Mouse (Mus musculus) adipocyte (in vitro differentiated cells): ENCODE data around the gene Ddx10.
"Not testable (repeated sequence)": the region's sequence is repeated elsewhere in the genome, so short reads cannot be mapped to it uniquely, and the experiment has no call there.

Experiments used
- DNase-seq: peaks from one replicate; pipeline ENCODE4 v3.0.0-alpha.2; 2016; ENCODE audit warnings: low spot score

The Ddx10 gene

DNA sequence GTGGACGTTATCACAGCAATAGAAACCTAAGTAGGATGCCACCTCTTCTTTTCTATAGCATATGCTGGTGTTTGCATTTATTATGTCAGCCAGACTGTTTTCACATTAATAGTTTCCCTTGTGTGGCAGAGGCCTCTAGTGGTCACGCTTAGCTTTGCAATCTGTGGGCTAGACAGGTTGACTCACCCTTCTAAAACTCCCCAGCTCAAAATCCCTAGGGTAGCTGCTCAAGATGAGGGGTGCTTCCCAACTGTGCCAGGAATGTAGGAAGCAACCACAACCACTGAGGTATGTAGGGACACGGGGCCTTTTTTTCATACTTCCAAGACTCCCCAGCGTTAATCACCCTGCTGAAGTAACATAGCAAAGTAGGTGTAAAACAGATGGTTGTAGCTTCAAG, 103.6 kb downstream of the Ddx10 start:
- DNase-seq = peak; percentile 72

GRCm38 (mm10) chr9:53143508-53143907, 104.3 kb downstream of the Ddx10 start:
- no peak for DNase-seq

DNA sequence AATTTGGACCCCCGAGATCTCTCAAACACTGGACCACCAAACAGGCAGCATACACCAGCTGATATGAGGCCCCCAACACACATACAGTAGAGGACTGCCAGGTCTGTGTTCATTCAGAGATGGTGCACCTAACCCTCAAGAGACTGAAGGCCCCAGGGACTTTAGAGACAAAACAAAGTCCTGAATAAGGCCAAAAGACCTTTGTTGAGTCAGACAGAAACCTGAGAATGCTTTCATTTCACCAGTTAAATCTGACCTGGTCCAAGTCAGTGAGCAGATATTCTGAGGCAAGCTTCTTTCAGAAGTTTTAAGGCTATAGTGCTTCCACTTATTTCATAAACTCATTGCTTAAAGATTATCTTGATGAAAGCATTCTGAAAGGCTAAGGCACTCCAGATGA, 105.4 kb downstream of the Ddx10 start:
- DNase-seq = not testable (repeated sequence)

DNA sequence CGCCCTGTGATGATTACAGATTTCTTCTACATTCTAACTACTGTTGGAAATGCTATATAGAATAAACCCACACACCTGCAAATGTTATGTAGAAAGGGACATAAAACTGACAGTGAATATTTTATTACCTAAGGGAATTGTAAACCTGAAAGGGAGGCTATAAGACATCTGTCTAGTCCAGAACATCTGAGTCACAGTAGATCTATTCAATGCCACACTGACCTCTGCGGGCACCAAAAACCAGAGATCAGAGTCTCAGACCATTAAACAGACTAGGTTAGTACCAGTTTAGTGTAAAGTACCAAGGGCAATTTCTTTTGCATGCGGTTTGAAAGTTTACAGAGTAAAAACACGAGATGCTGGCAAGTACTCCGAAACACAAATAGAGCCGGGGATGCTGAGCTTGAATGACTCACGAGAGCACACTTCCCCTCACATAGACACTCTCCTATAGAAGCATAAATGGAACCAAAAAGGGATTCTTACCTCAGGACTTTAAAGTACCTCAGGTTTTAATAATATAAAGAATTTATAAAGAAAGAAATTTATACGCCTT, 107.2 kb downstream of the Ddx10 start:
- no peak for DNase-seq

DNA sequence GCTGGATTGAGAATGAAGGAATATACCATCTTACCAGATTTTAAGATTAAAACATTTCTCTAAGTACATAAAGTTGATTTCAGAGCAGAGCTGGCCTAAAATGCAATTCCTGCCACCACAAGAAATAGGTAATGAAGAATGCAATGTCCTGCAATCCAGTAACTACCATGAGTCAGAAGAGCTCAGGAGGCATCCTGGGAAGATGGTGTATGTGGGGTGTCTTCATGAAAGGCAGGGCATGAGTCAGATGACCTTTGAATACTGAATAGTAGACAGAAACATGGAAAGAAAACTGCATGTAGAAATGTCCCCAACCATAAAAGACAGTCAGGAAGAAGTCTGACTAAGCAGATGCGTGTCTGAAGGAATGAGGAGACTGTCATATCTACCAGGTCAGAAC, 115.0 kb downstream of the Ddx10 start:
- no peak for DNase-seq

GRCm38 (mm10) chr9:53130460-53130859, 117.4 kb downstream of the Ddx10 start:
- no peak for DNase-seq

DNA sequence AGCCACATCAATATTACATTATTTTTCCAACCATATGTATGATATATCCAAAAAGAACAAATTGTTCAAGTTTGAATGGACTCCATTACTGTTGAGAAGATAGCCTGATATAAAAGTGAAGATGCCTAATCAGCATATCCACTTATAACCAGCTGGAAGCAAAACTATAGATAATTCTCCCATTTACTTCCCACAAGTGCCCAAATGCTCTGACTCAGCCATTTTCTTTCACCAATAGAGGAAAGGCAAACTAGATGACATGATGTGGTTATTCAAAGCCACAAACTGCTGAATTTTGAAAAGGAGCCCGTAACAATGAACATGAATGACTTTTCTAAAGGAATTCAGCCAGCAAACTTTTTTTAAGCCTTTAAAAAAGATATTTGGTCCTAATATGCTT, 146.8 kb downstream of the Ddx10 start:
- DNase-seq = peak; percentile 24

- peak; percentile 40 for DNase-seq
Measured at GRCm38 (mm10) chr9:53095319-53096165, 152.3 kb downstream of the Ddx10 start.

DNA sequence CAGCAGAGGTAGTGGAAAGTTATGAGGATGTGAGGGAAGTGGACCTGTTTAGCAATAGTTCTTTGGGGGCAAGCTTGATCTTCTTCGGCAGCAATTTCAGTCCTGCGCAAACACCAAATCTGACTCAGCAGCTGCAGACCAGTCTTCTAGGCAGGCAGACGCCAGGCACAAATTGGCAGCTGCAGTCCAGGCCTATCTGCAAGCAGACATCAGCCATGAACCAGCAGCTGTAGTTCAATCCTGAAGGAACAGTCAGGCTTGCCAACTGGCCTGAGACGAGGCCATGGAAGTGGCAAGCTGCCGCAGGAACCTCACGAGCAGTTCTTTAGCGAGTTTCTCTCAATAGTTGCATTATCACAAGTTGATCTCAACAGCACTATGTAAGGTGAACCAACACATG, 153.3 kb downstream of the Ddx10 start:
- peak; percentile 20 for DNase-seq

GRCm38 (mm10) chr9:53077626-53078025, 170.2 kb downstream of the Ddx10 start:
- DNase-seq = peak; percentile 57

GRCm38 (mm10) chr9:53075931-53076330, 171.9 kb downstream of the Ddx10 start:
- no peak for DNase-seq

- no peak for DNase-seq
Measured at GRCm38 (mm10) chr9:53074443-53074842, 173.4 kb downstream of the Ddx10 start.

DNA sequence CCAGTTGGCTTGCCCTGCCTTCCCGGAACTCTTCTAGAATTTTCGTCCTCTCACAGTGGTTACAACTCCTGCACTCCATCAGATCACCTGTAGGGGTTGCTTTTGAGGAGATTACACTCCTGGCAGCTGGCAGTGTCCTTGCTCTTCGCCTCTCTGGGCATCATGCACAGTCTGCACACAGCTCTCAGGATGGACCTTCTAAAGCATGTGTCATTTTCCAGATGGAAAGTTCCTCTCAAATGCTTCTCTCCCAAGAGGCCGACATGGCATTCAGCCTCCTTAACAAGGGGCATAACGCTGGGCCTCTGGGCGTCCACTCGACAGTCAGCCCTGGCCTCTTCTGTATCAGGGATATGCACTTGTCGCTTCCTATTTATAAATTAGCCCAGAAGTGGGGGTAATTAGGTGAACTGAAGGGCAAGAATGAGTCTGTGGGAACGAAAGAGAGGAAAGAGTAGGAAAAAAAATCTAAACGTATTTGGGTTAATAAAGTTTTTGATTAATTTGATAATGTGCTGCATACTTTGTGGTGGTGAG, 174.2 kb downstream of the Ddx10 start:
- DNase-seq = no peak

GRCm38 (mm10) chr9:53072088-53072487, 175.8 kb downstream of the Ddx10 start:
- no peak for DNase-seq

- no peak for DNase-seq
Measured at GRCm38 (mm10) chr9:53070875-53071524, 176.9 kb downstream of the Ddx10 start.

GRCm38 (mm10) chr9:53068166-53068565, 179.7 kb downstream of the Ddx10 start:
- DNase-seq = no peak

- no peak for DNase-seq
Measured at GRCm38 (mm10) chr9:53066428-53066827, 181.4 kb downstream of the Ddx10 start.

- peak; percentile 46 for DNase-seq
Measured at GRCm38 (mm10) chr9:53065028-53065427, 182.8 kb downstream of the Ddx10 start.

DNA sequence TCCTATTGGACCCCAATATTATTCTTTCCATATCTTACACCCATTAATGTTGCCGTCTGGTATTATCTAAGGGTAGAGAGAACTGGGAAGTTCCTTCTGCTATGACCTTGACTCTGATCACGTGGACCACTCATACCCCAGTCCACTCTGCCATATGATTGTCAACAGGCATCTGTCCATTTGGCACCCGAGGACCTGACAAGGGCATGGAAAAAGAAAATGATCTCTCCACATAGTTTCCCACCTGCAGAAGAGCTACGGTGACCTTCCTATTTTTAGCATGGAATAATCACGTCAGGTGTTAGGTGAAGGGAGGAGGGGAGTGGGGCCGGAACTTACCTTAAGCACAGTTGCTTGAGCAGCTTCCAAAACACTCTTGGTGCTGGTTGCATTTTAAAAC, 183.3 kb downstream of the Ddx10 start:
- DNase-seq = no peak

GRCm38 (mm10) chr9:53055306-53055705, 192.5 kb downstream of the Ddx10 start:
- no peak for DNase-seq
